Mouse (Mus musculus): ENCODE measurements at regions not wholly inside any gene's neighbourhood (a gene's known extent, or its start where the extent isn't known, plus 50 kb on each side); places are given as distances from the start of the nearest gene placed in this dataset.

- Histone ChIP-seq H3K9me3 (replicated peaks; ENCODE audit: control insufficient read depth, insufficient read depth, low read length, poor library complexity, severe bottlenecking) (no peaks in the 10 kb centered on the region), H3K4me3 (ENCODE audit: low read depth, low read length) (no peak overlapping the region), H3K27me3 (ENCODE audit: control insufficient read depth, insufficient read depth, low read length, poor library complexity, severe bottlenecking) (no peaks in the 10 kb centered on the region), H3K27ac (ENCODE audit: insufficient read depth, low read length) (no peak overlapping the region), H3K9ac (ENCODE audit: low read depth, poor library complexity, severe bottlenecking) (no peak overlapping the region), H3K36me3 (ENCODE audit: control insufficient read depth, insufficient read depth, low read length, poor library complexity, severe bottlenecking) (no peaks in the 10 kb centered on the region), H3K4me1 (ENCODE audit: control insufficient read depth, insufficient read depth, low read length) (no peaks in the 10 kb centered on the region)
- TF ChIP-seq EP300 (IDR thresholded peaks at IDR 0.05; ENCODE audit: insufficient read depth, low read depth, low read length) (no peak), CTCF (IDR thresholded peaks at IDR 0.05; ENCODE audit: low read depth, low read length) (no peak), POLR2A (IDR thresholded peaks at IDR 0.05; ENCODE audit: insufficient read depth, low read length) (no peak)
Observed at GRCm38 (mm10) chr10:109237026-109237425, 226.2 kb upstream of the Syt1 start.

- Histone ChIP-seq H3K27me3 (ENCODE audit: control insufficient read depth, insufficient read depth, low read length, poor library complexity, severe bottlenecking) (no peaks in the 10 kb centered on the region), H3K4me3 (ENCODE audit: low read depth, low read length) (no peak overlapping the region), H3K9ac (ENCODE audit: low read depth, poor library complexity, severe bottlenecking) (no peak overlapping the region), H3K4me1 (ENCODE audit: control insufficient read depth, insufficient read depth, low read length) (no peaks in the 10 kb centered on the region), H3K9me3 (replicated peaks; ENCODE audit: control insufficient read depth, insufficient read depth, low read length, poor library complexity, severe bottlenecking) (no peaks in the 10 kb centered on the region), H3K36me3 (ENCODE audit: control insufficient read depth, insufficient read depth, low read length, poor library complexity, severe bottlenecking) (no peaks in the 10 kb centered on the region), H3K27ac (ENCODE audit: insufficient read depth, low read length) (no peak overlapping the region)
- TF ChIP-seq EP300 (IDR thresholded peaks at IDR 0.05; ENCODE audit: insufficient read depth, low read depth, low read length) (no peak), POLR2A (IDR thresholded peaks at IDR 0.05; ENCODE audit: insufficient read depth, low read length) (no peak), CTCF (IDR thresholded peaks at IDR 0.05; ENCODE audit: low read depth, low read length) (no peak)
Observed at GRCm38 (mm10) chr10:109226989-109227388, 216.2 kb upstream of the Syt1 start.

GRCm38 (mm10) chr10:109188761-109189503, 178.2 kb upstream of the Syt1 start:
- Histone ChIP-seq H3K27me3 (ENCODE audit: control insufficient read depth, insufficient read depth, low read length, poor library complexity, severe bottlenecking) (no peaks in the 10 kb centered on the region), H3K36me3 (ENCODE audit: control insufficient read depth, insufficient read depth, low read length, poor library complexity, severe bottlenecking) (no peaks in the 10 kb centered on the region), H3K4me3 (ENCODE audit: low read depth, low read length) (no peak overlapping the region), H3K9ac (ENCODE audit: low read depth, poor library complexity, severe bottlenecking) (no peak overlapping the region), H3K4me1 (ENCODE audit: control insufficient read depth, insufficient read depth, low read length) (no peaks in the 10 kb centered on the region), H3K9me3 (replicated peaks; ENCODE audit: control insufficient read depth, insufficient read depth, low read length, poor library complexity, severe bottlenecking) (no peaks in the 10 kb centered on the region), H3K27ac (ENCODE audit: insufficient read depth, low read length) (no peak overlapping the region)
- TF ChIP-seq POLR2A (IDR thresholded peaks at IDR 0.05; ENCODE audit: insufficient read depth, low read length) = no peak
- no peak for TF ChIP-seq EP300 (IDR thresholded peaks at IDR 0.05; ENCODE audit: insufficient read depth, low read depth, low read length)
- TF ChIP-seq CTCF (IDR thresholded peaks at IDR 0.05; ENCODE audit: low read depth, low read length) = no peak

- TF ChIP-seq POLR2A (IDR thresholded peaks at IDR 0.05; ENCODE audit: insufficient read depth, low read length) (no peak), EP300 (IDR thresholded peaks at IDR 0.05; ENCODE audit: insufficient read depth, low read depth, low read length) (no peak), CTCF (IDR thresholded peaks at IDR 0.05; ENCODE audit: low read depth, low read length) (no peak)
- no peaks in the 10 kb centered on the region for H3K9me3 ChIP-seq (replicated peaks; ENCODE audit: control insufficient read depth, insufficient read depth, low read length, poor library complexity, severe bottlenecking)
Observed at GRCm38 (mm10) chr10:109188252-109188651, 177.5 kb upstream of the Syt1 start.

GRCm38 (mm10) chr10:109185243-109185642, 174.5 kb upstream of the Syt1 start:
- no peak for TF ChIP-seq CTCF (IDR thresholded peaks at IDR 0.05; ENCODE audit: low read depth, low read length)
- no peak for TF ChIP-seq EP300 (IDR thresholded peaks at IDR 0.05; ENCODE audit: insufficient read depth, low read depth, low read length)
- no peak for TF ChIP-seq POLR2A (IDR thresholded peaks at IDR 0.05; ENCODE audit: insufficient read depth, low read length)
- H3K27me3 ChIP-seq (ENCODE audit: control insufficient read depth, insufficient read depth, low read length, poor library complexity, severe bottlenecking) = no peaks in the 10 kb centered on the region
- no peaks in the 10 kb centered on the region for H3K4me1 ChIP-seq (ENCODE audit: control insufficient read depth, insufficient read depth, low read length)
- no peaks in the 10 kb centered on the region for H3K36me3 ChIP-seq (ENCODE audit: control insufficient read depth, insufficient read depth, low read length, poor library complexity, severe bottlenecking)
- no peak overlapping the region for H3K9ac ChIP-seq (ENCODE audit: low read depth, poor library complexity, severe bottlenecking)
- no peak overlapping the region for H3K27ac ChIP-seq (ENCODE audit: insufficient read depth, low read length)
- H3K9me3 ChIP-seq (replicated peaks; ENCODE audit: control insufficient read depth, insufficient read depth, low read length, poor library complexity, severe bottlenecking) = no peaks in the 10 kb centered on the region
- H3K4me3 ChIP-seq (ENCODE audit: low read depth, low read length) = no peak overlapping the region

More at GRCm38 (mm10) chr10:109188252-109188651, 177.5 kb upstream of the Syt1 start:
- Histone ChIP-seq H3K4me1 (ENCODE audit: control insufficient read depth, insufficient read depth, low read length) (no peaks in the 10 kb centered on the region), H3K9ac (ENCODE audit: low read depth, poor library complexity, severe bottlenecking) (no peak overlapping the region), H3K27ac (ENCODE audit: insufficient read depth, low read length) (no peak overlapping the region), H3K4me3 (ENCODE audit: low read depth, low read length) (no peak overlapping the region), H3K27me3 (ENCODE audit: control insufficient read depth, insufficient read depth, low read length, poor library complexity, severe bottlenecking) (no peaks in the 10 kb centered on the region), H3K36me3 (ENCODE audit: control insufficient read depth, insufficient read depth, low read length, poor library complexity, severe bottlenecking) (no peaks in the 10 kb centered on the region)

GRCm38 (mm10) chr10:109180527-109180926, 169.7 kb upstream of the Syt1 start:
- Histone ChIP-seq H3K27me3 (ENCODE audit: control insufficient read depth, insufficient read depth, low read length, poor library complexity, severe bottlenecking) (no peaks in the 10 kb centered on the region), H3K36me3 (ENCODE audit: control insufficient read depth, insufficient read depth, low read length, poor library complexity, severe bottlenecking) (no peaks in the 10 kb centered on the region), H3K4me3 (ENCODE audit: low read depth, low read length) (no peak overlapping the region), H3K9ac (ENCODE audit: low read depth, poor library complexity, severe bottlenecking) (no peak overlapping the region), H3K4me1 (ENCODE audit: control insufficient read depth, insufficient read depth, low read length) (no peaks in the 10 kb centered on the region), H3K9me3 (replicated peaks; ENCODE audit: control insufficient read depth, insufficient read depth, low read length, poor library complexity, severe bottlenecking) (no peaks in the 10 kb centered on the region), H3K27ac (ENCODE audit: insufficient read depth, low read length) (no peak overlapping the region)
- no peak for TF ChIP-seq EP300 (IDR thresholded peaks at IDR 0.05; ENCODE audit: insufficient read depth, low read depth, low read length)
- TF ChIP-seq CTCF (IDR thresholded peaks at IDR 0.05; ENCODE audit: low read depth, low read length) = no peak
- TF ChIP-seq POLR2A (IDR thresholded peaks at IDR 0.05; ENCODE audit: insufficient read depth, low read length) = no peak

Measured in ES-Bruce4 (cell line).